Mouse (Mus musculus) myocyte (in vitro differentiated cells): ENCODE results near the gene R3hdm4. TPM values are rescaled to one million over a fixed set of nuclear protein-coding genes. Genes with fewer than 3 reads are reported as not detected.
A peak's percentile ranks its signal among the peaks of the same experiment; 100 is the strongest.

Source experiments
- H3K27me3 ChIP-seq: one replicate; pipeline ENCODE4 v1.6.1; 2011; ENCODE audit not compliant: control insufficient read depth, insufficient read depth, insufficient read length
- H3K36me3 ChIP-seq: one replicate; pipeline ENCODE4 v1.6.1; 2011; ENCODE audit not compliant: control insufficient read depth, insufficient read depth
- H3K4me2 ChIP-seq: one replicate; pipeline ENCODE4 v1.6.1; 2011; ENCODE audit warnings: low read depth, control low read depth
- H3K4me3 ChIP-seq: one replicate; pipeline ENCODE4 v1.5.1; 2011; ENCODE audit warnings: mild to moderate bottlenecking, control low read depth, moderate library complexity
- H3K79me2 ChIP-seq: one replicate; pipeline ENCODE4 v1.6.1; 2011; ENCODE audit not compliant: control insufficient read depth, insufficient read depth
- H3ac ChIP-seq: one replicate; pipeline ENCODE4 v1.6.1; 2011; ENCODE audit not compliant: control insufficient read depth, insufficient read length
- CEBPB ChIP-seq: IDR thresholded peaks from 2 replicates; pipeline ENCODE4 v1.6.1; 2011; ENCODE audit warnings: mild to moderate bottlenecking, moderate library complexity; ENCODE audit not compliant: poor library complexity, insufficient read depth, severe bottlenecking
- E2F4 ChIP-seq: IDR thresholded peaks from one replicate; pipeline ENCODE4 v1.6.1; 2011; ENCODE audit warnings: mild to moderate bottlenecking, control low read depth, moderate library complexity; ENCODE audit not compliant: insufficient read depth
- MAX ChIP-seq: IDR thresholded peaks from one replicate; pipeline ENCODE4 v1.6.1; 2011; ENCODE audit warnings: low read depth, mild to moderate bottlenecking, control low read depth
- MYOD1 ChIP-seq, 3 experiments: IDR thresholded peaks; one replicate each; pipeline ENCODE4 v1.6.1; 2011; ENCODE audit warnings: control low read depth in 2 of 3, low read depth in 2 of 3, mild to moderate bottlenecking in 2 of 3, moderate library complexity in 1 of 3; ENCODE audit not compliant: insufficient read length in 2 of 3, control insufficient read depth in 1 of 3
- MYOG ChIP-seq, 3 experiments: IDR thresholded peaks; one replicate each; pipeline ENCODE4 v1.6.1; 2011; ENCODE audit warnings: control low read depth in 2 of 3, low read depth in 2 of 3, mild to moderate bottlenecking in 2 of 3; ENCODE audit not compliant: insufficient read length in 2 of 3, control insufficient read depth in 1 of 3, insufficient read depth in 1 of 3
- POLR2A ChIP-seq: IDR thresholded peaks from one replicate; pipeline ENCODE4 v1.6.1; 2011; ENCODE audit warnings: low read depth, mild to moderate bottlenecking, control low read depth, moderate library complexity; ENCODE audit not compliant: insufficient read length
- POLR2AphosphoS2 ChIP-seq: IDR thresholded peaks from one replicate; pipeline ENCODE4 v1.6.1; 2011; ENCODE audit warnings: low read depth, control low read depth; ENCODE audit not compliant: insufficient read length
- REST ChIP-seq: IDR thresholded peaks from one replicate; pipeline ENCODE4 v1.6.1; 2011; ENCODE audit warnings: mild to moderate bottlenecking, control low read depth, moderate library complexity; ENCODE audit not compliant: insufficient read depth, insufficient read length
- SRF ChIP-seq: IDR thresholded peaks from one replicate; pipeline ENCODE4 v1.6.1; 2011; ENCODE audit warnings: low read depth; ENCODE audit not compliant: control insufficient read depth, insufficient read length
- TCF12 ChIP-seq: IDR thresholded peaks from one replicate; pipeline ENCODE4 v1.6.1; 2011; ENCODE audit warnings: mild to moderate bottlenecking, control low read depth; ENCODE audit not compliant: poor library complexity, insufficient read depth, severe bottlenecking
- TCF3 ChIP-seq: IDR thresholded peaks from one replicate; pipeline ENCODE4 v1.6.1; 2011; ENCODE audit warnings: low read depth, control low read depth; ENCODE audit not compliant: insufficient read length
- USF1 ChIP-seq: IDR thresholded peaks from one replicate; pipeline ENCODE4 v1.6.1; 2011; ENCODE audit warnings: low read depth, mild to moderate bottlenecking, control low read depth, moderate library complexity
- polyA plus RNA-seq: library from polyadenylated mRNA; unstranded; fragments of >200 nt; fragmentation: generic; extraction: Trizol; gene quantifications from one replicate; pipeline ENCODE4 v1.2.1, GENCODE M21; 2012; ENCODE audit warnings: missing spikeins

R3hdm4 gene
- polyA plus RNA-seq, 1 experiment, result 69.0 TPM

- no peak overlapping the region for H3ac ChIP-seq
- no peaks in the 10 kb centered on the region for H3K27me3 ChIP-seq
- H3K36me3 ChIP-seq, result peaks cover 5% of the 10 kb centered on the region
- H3K4me2 ChIP-seq, result no peak overlapping the region
- no peak overlapping the region for H3K4me3 ChIP-seq
- H3K79me2 ChIP-seq, result peaks cover 4% of the 10 kb centered on the region
- TF ChIP-seq SRF (no peak), POLR2AphosphoS2 (no peak), MYOG (IDR thresholded peaks at IDR 0.05; ENCODE audit: control insufficient read depth in 1 of 3, insufficient read depth in 1 of 3, insufficient read length in 2 of 3, low read depth in 2 of 3) (no peak), POLR2A (no peak), E2F4 (no peak), MAX (no peak), CEBPB (no peak), MYOD1 (IDR thresholded peaks at IDR 0.05; ENCODE audit: control insufficient read depth in 1 of 3, insufficient read length in 2 of 3, low read depth in 2 of 3) (no peak), USF1 (no peak), REST (no peak), TCF12 (no peak), TCF3 (no peak)
Measured at GRCm38 (mm10) chr10:79931797-79932196, 10.8 kb upstream of the R3hdm4 start.

- H3ac ChIP-seq, result no peak overlapping the region
- peaks cover 5% of the 10 kb centered on the region for H3K36me3 ChIP-seq
- no peak overlapping the region for H3K4me3 ChIP-seq
- no peak overlapping the region for H3K4me2 ChIP-seq
- TF ChIP-seq TCF12 (no peak), POLR2AphosphoS2 (no peak), MYOD1 (IDR thresholded peaks at IDR 0.05; ENCODE audit: control insufficient read depth in 1 of 3, insufficient read length in 2 of 3, low read depth in 2 of 3) (no peak), CEBPB (no peak), MAX (no peak), POLR2A (no peak), REST (no peak), E2F4 (no peak), USF1 (no peak), TCF3 (no peak)
- peaks cover 4% of the 10 kb centered on the region for H3K79me2 ChIP-seq
- no peaks in the 10 kb centered on the region for H3K27me3 ChIP-seq
Measured at GRCm38 (mm10) chr10:79930826-79931186, 9.8 kb upstream of the R3hdm4 start.

GRCm38 (mm10) chr10:79929967-79930825 is 9.2 kb upstream of the R3hdm4 start:
- Histone ChIP-seq H3K79me2 (peaks cover 4% of the 10 kb centered on the region), H3K4me2 (no peak overlapping the region), H3ac (no peak overlapping the region), H3K36me3 (peaks cover 5% of the 10 kb centered on the region), H3K4me3 (no peak overlapping the region), H3K27me3 (no peaks in the 10 kb centered on the region)
- TF ChIP-seq MYOG (IDR thresholded peaks at IDR 0.05; ENCODE audit: control insufficient read depth in 1 of 3, insufficient read depth in 1 of 3, insufficient read length in 2 of 3, low read depth in 2 of 3) (no peak), MAX (no peak)

- no peak for TF ChIP-seq POLR2A
- no peak for TF ChIP-seq MAX
- no peak for TF ChIP-seq TCF3
- TF ChIP-seq REST, result no peak
- TF ChIP-seq USF1, result no peak
- no peak for TF ChIP-seq MYOD1 (IDR thresholded peaks at IDR 0.05; ENCODE audit: control insufficient read depth in 1 of 3, insufficient read length in 2 of 3, low read depth in 2 of 3)
- no peak for TF ChIP-seq TCF12
- no peak for TF ChIP-seq MYOG (IDR thresholded peaks at IDR 0.05; ENCODE audit: control insufficient read depth in 1 of 3, insufficient read depth in 1 of 3, insufficient read length in 2 of 3, low read depth in 2 of 3)
- no peak for TF ChIP-seq SRF
- TF ChIP-seq CEBPB, result no peak
- TF ChIP-seq E2F4, result no peak
- Histone ChIP-seq H3K36me3 (peaks cover 5% of the 10 kb centered on the region), H3K79me2 (peaks cover 4% of the 10 kb centered on the region), H3K27me3 (no peaks in the 10 kb centered on the region), H3K4me3 (peak overlapping the region; percentile 96), H3K4me2 (no peak overlapping the region), H3ac (no peak overlapping the region)
Measured at GRCm38 (mm10) chr10:79928907-79929701, 8.1 kb upstream of the R3hdm4 start.
